Mouse (Mus musculus) intestine, embryonic 14.5 days (tissue): Measurements from ENCODE around the gene Creb3. TPM values are rescaled to one million over a fixed set of nuclear protein-coding genes. Genes with fewer than 3 reads are reported as not detected.

ENCODE experiments used
- ATAC-seq: fragments of 200-750 bp; cut with Nextera tagmentation; replicated peaks from 2 replicates; pipeline ENCODE4 v1.8.0; 2017; ENCODE audit warnings: low read depth, moderate number of reproducible peaks, moderate TSS enrichment, moderate library complexity; ENCODE audit not compliant: low FRiP score, low TSS enrichment
- DNase-seq: peaks from one replicate; pipeline ENCODE4 v3.0.0-alpha.2; 2018; ENCODE audit warnings: low spot score
- H3K27ac ChIP-seq: fragments of 300-500 bp; sonication (generic); 2 replicates; pipeline ENCODE4 v1.5.1; 2014; ENCODE audit warnings: low read depth, mild to moderate bottlenecking, control low read depth
- H3K27me3 ChIP-seq: fragments of 300-500 bp; sonication (generic); replicated peaks from 2 replicates; pipeline ENCODE4 v1.6.1; 2014; ENCODE audit warnings: low read length, control low read depth; ENCODE audit not compliant: control insufficient read depth, insufficient read depth
- H3K36me3 ChIP-seq: fragments of 300-500 bp; sonication (generic); 2 replicates; pipeline ENCODE4 v1.6.1; 2014; ENCODE audit warnings: low read length, control low read depth; ENCODE audit not compliant: control insufficient read depth, insufficient read depth
- H3K4me1 ChIP-seq: fragments of 300-500 bp; sonication (generic); replicated peaks from 2 replicates; pipeline ENCODE4 v1.6.1; 2014; ENCODE audit warnings: low read length, control low read depth, mixed read lengths; ENCODE audit not compliant: control insufficient read depth, insufficient read depth
- H3K4me2 ChIP-seq: fragments of 300-500 bp; sonication (generic); 2 replicates; pipeline ENCODE4 v1.6.1; 2014; ENCODE audit warnings: low read length
- H3K4me3 ChIP-seq: fragments of 300-500 bp; sonication (generic); 2 replicates; pipeline ENCODE4 v1.5.1; 2014; ENCODE audit warnings: low read depth, low read length, control low read depth, mixed read lengths
- H3K9ac ChIP-seq: fragments of 300-500 bp; sonication (generic); 2 replicates; pipeline ENCODE4 v1.6.1; 2014; ENCODE audit warnings: mild to moderate bottlenecking, low read length
- H3K9me3 ChIP-seq: fragments of 300-500 bp; sonication (generic); 2 replicates; pipeline ENCODE4 v1.6.1; 2016; ENCODE audit warnings: low read length, control low read depth; ENCODE audit not compliant: control insufficient read depth
- WGBS: fragments of 180-500 bp; shearing (Covaris S2); extraction: QIAGEN DNeasy Blood & Tissue Kit; methylation state at CpG from one replicate; pipeline ENCODE4 v1.1.7; 2014; 5-methylcytosine and 5-hydroxymethylcytosine counted together
- polyA plus RNA-seq: library from polyadenylated mRNA; unstranded; fragments of >200 nt; fragmentation: Nextera tagmentation; extraction: Ambion mirVana; gene quantifications from 2 replicates; pipeline ENCODE4 v1.2.1, GENCODE M21; 2014

Gene Creb3
- polyA plus RNA-seq, 1 experiment from 2014 or later = 68.6 TPM

DNA sequence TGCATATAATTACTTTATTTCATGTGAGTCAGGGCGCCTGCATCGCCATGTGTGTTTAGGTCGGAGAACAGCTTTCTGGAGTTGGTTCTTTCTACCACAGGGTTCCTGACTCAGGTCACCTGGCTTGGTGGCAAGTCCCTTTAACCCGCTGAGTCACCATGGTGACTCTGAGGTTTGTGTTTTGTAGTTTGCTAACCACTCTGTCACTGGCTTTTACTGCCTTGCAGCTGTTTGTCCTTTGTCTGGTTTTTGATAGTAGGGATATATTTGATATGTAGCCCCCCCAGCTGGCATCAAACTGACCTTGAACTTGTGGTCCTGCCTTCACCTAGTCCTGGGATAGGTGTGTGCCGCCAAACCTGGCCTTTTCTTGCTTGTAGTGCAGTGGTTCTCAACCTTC is 20.1 kb downstream of the Creb3 start:
- Histone ChIP-seq H3K4me2 (no peak overlapping the region), H3K9me3 (no peaks in the 10 kb centered on the region), H3K9ac (no peak overlapping the region), H3K4me3 (no peak overlapping the region), H3K36me3 (peaks cover 41% of the 10 kb centered on the region), H3K27ac (no peak overlapping the region), H3K4me1 (peaks cover 15% of the 10 kb centered on the region), H3K27me3 (no peaks in the 10 kb centered on the region)
- ATAC-seq (no peak), DNase-seq (peak; percentile 34)
- WGBS = 89% methylated on average over 5 of the region's 5 CpGs

DNA sequence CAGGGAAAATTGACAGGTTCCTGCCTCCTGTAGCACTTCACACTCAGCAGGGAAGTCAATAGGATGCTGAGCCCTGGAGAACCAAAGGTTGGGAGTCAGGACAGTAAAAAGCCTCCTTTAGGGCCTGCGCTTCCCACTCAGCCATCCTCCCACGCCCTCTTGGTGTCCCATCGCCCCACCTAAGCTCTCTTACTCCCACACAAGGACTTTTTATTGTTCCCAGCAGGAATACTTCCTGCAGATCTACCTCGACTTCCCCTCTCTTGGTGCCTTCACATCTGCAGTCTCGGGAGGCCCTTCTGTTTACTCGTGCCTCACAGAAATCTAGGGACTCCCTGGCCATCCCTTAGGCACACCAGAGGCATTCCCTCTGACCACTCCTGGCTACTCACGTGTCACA is 21.3 kb downstream of the Creb3 start:
- Histone ChIP-seq H3K27ac (no peak overlapping the region), H3K9ac (no peak overlapping the region), H3K27me3 (no peaks in the 10 kb centered on the region), H3K4me1 (peaks cover 8% of the 10 kb centered on the region), H3K36me3 (peaks cover 41% of the 10 kb centered on the region), H3K9me3 (no peaks in the 10 kb centered on the region), H3K4me2 (no peak overlapping the region), H3K4me3 (no peak overlapping the region)
- WGBS = 65% methylated on average over 7 of the region's 7 CpGs
- ATAC-seq (no peak), DNase-seq (peak; percentile 29)

DNA sequence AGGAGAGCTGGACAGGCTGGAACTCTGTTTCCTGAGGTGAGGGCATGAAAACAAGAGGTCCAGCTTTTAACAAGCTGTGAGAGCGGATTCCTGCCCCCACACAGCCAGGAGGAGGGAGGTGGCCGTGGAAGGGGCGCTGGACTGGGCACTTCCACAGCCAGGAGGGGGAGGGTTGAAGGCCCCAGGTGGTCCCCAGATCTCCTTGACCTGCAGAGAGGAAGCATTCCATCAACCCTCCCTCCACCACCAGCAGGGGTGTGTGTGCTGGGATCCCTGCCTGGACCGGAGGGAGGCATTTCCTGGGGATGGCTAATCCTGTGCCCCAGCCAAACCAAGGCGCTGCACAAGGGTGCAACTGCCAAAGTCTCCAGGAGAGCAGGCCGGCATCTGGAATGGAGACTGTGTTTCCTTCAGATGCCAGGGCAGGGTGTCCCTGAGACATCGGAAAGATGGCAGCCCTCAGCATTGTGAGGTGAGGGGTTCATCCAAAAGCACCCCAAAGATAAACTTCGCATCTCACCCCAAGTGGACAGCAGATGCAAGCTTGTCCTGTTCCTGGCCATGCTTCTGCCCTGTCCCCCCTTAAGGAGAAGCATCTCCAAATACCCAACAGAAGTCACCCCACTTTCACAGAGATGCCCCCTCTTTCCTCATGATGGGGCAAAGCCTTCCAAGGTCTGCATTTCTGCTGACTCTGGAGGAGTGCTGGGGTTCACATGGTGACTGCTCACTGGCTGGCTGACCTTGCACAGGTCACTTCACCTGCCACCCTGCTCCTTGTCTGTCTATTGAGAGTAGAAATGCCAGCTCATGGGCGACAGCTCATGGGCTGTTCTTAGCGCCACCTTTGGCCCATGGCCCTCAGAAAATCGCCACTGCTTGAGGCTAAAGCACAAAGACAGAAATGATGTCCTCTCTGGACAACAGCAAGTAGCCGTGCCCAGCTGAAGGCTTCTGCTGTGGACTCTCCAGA is 22.6 kb downstream of the Creb3 start, which contains the start of gene Msmp:
Gene Msmp, minus strand, starts transcription at position 51 of the 973 bp plus-strand sequence.
- Histone ChIP-seq H3K36me3 (peaks cover 41% of the 10 kb centered on the region), H3K4me1 (peaks cover 2% of the 10 kb centered on the region; the same call in 1 of the 2 replicates), H3K27me3 (no peaks in the 10 kb centered on the region), H3K27ac (no peak within 1 kb of the TSS), H3K4me2 (no peak within 1 kb of the TSS), H3K9me3 (no peaks in the 10 kb centered on the region), H3K4me3 (no peak within 1 kb of the TSS), H3K9ac (no peak within 1 kb of the TSS)
- 60% methylated on average over 12 of the region's 12 CpGs for WGBS
- DNase-seq = peak; percentile 47
- ATAC-seq = no peak

DNA sequence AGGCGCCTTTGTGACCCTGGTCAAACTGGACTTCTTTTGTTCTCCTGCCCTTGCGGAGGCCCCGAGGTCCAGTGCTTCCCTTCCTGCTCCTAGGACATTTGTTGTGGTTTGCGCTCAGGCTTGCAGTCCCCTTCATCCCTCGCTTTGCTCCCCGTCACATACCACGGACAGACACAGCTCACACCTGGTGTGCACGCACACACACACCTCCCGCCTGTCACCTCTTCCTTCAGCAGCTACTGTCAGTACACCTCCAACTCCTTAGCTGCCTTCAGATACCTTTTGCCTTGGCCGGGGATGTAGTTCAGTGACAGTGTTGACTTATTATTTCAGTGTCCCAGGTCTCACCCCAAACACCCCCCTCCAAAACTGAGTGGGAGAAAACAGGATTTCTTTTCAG is 23.6 kb downstream of the Creb3 start:
- Histone ChIP-seq H3K27me3 (no peaks in the 10 kb centered on the region), H3K4me2 (no peak overlapping the region), H3K36me3 (peaks cover 35% of the 10 kb centered on the region), H3K9me3 (no peaks in the 10 kb centered on the region), H3K9ac (no peak overlapping the region), H3K27ac (no peak overlapping the region), H3K4me3 (no peak overlapping the region), H3K4me1 (no peaks in the 10 kb centered on the region; the same call in 1 of the 2 replicates)
- peak; percentile 47 for DNase-seq
- WGBS = 68% methylated on average over 10 of the region's 10 CpGs
- no peak for ATAC-seq

DNA sequence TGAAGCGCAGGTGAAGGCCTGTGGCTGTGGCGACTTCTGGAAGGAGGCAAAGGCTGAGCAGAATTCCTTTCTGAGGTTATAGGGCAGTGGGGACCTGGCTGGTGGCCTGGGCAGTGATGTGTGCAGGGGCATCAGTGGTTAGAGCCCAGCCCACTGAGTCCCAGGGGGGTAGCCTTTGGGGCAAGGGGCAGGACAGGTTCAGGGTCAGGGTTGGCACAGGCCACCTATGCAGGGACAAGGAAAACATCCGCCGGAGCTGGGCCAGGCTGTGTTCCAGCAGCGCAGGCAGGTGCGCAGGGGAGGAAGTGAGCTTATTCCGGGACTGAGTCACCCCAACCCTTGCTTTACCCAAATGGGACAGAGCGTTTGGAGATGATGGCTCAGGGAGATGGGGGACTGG is 24.3 kb downstream of the Creb3 start:
- 69% methylated on average over 8 of the region's 8 CpGs for WGBS
- peak; percentile 51 for DNase-seq
- Histone ChIP-seq H3K9ac (no peak overlapping the region), H3K27me3 (no peaks in the 10 kb centered on the region), H3K4me1 (no peaks in the 10 kb centered on the region; the same call in 1 of the 2 replicates), H3K36me3 (peaks cover 28% of the 10 kb centered on the region), H3K4me3 (no peak overlapping the region), H3K4me2 (no peak overlapping the region), H3K27ac (no peak overlapping the region), H3K9me3 (no peaks in the 10 kb centered on the region)
- no peak for ATAC-seq

DNA sequence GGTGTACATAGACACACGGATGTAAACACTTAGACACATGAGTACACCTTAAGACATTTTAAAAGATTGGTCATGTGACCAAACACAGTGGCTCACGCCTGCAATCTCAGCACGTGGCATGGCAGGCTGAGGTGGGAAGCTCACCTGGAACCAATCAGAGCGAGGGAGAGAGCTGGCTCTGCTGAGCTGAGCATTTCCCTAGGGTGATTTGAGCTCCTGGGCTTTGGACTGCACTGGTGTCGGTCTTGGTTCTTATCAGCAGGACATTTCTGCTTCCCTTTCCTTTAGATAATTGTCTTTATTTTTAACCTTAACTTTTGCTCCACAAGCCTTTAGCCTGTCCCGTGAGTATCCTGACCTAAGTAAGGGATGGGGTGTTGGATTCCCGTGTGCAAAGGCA is 25.5 kb downstream of the Creb3 start:
- Histone ChIP-seq H3K9me3 (no peaks in the 10 kb centered on the region), H3K4me1 (no peaks in the 10 kb centered on the region; the same call in 1 of the 2 replicates)

DNA sequence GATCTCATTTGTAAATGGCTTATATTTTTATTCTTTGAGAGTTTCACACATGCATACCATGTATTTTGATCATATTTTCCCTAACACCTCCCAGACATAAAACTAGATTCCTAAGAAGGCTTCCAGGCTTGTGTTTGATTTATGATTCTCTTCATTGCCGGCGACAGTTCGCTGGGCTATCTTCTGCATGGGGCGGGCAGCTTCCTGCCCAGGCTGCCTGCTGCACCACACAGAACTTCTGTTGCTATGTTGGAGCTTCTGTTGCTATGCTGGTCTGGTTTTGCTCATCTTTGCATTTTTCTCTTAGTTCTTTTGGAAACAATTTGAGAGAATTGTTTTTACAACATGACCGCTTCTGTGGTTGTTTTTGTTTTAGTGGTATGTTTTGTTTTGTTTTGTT is 29.4 kb downstream of the Creb3 start:
- H3K27me3 ChIP-seq = no peaks in the 10 kb centered on the region
- H3K36me3 ChIP-seq = no peaks in the 10 kb centered on the region
- no peak overlapping the region for H3K27ac ChIP-seq
- peaks cover 4% of the 10 kb centered on the region; the same call in 1 of the 2 replicates for H3K4me1 ChIP-seq
- no peak overlapping the region for H3K4me2 ChIP-seq
- no peak for ATAC-seq
- H3K9me3 ChIP-seq = no peaks in the 10 kb centered on the region
- WGBS = 38% methylated on average over 5 of the region's 5 CpGs
- DNase-seq = peak; percentile 29
- no peak overlapping the region for H3K4me3 ChIP-seq
- H3K9ac ChIP-seq = no peak overlapping the region

More for the DNA sequence above, 25.5 kb downstream of the Creb3 start:
- WGBS = 55% methylated on average over 7 of the region's 7 CpGs
- DNase-seq = no peak
- H3K4me3 ChIP-seq = no peak overlapping the region
- H3K4me2 ChIP-seq = no peak overlapping the region
- H3K36me3 ChIP-seq = peaks cover 15% of the 10 kb centered on the region
- ATAC-seq = no peak
- no peak overlapping the region for H3K9ac ChIP-seq
- no peak overlapping the region for H3K27ac ChIP-seq
- no peaks in the 10 kb centered on the region for H3K27me3 ChIP-seq

DNA sequence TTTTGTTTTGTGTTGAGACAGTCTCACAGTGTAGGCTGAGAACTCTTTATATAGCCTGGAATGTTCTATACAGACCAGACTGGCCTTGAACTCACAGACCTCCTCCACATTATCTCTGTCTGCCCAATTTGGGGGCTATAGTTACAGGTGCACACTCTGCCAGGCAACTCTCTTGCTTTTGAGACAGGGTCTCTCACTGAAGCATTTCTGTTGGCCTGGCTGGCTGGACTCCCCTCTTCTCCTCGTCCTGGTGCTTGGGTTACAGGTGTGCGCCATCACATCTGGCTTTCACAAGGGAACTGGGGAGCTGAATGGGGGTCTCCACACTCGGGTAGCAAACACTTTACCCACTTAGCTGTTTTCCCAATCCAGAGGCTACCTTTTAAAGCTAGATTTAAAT is 29.8 kb downstream of the Creb3 start:
- Histone ChIP-seq H3K27ac (no peak overlapping the region), H3K4me3 (no peak overlapping the region), H3K9ac (no peak overlapping the region), H3K27me3 (no peaks in the 10 kb centered on the region), H3K4me2 (no peak overlapping the region), H3K4me1 (peaks cover 4% of the 10 kb centered on the region; the same call in 1 of the 2 replicates), H3K9me3 (no peaks in the 10 kb centered on the region), H3K36me3 (no peaks in the 10 kb centered on the region)
- 76% methylated on average over 3 of the region's 3 CpGs for WGBS
- ATAC-seq (no peak), DNase-seq (peak; percentile 35)
